In genomic region chr14:105902807-105903206, GRCm38 (mm10) we compare ENCODE assay signal across 8 mouse cellular contexts. TPM values are rescaled to one million over a fixed set of nuclear protein-coding genes. Genes with fewer than 3 reads are reported as not detected.
DNase-seq lines count a peak whose midpoint lies in the region; TF ChIP-seq lines count a peak whose summit lies in the region.

No protein-coding gene starts in this region.

- H3K79me2 ChIP-seq in heart, adult 2 months (replicated peaks; ENCODE audit: control insufficient read depth, insufficient read depth, low read length) = no peaks in the 10 kb centered on the region

- H3K4me1 ChIP-seq in heart, adult 2 months (ENCODE audit: control insufficient read depth, insufficient read depth, low read length) = no peaks in the 10 kb centered on the region
- peaks cover 13% of the 10 kb centered on the region for H3K4me1 ChIP-seq in embryonic facial prominence, embryonic 10.5 days

- H3K9me3 ChIP-seq in embryonic facial prominence, embryonic 10.5 days = peaks cover 2% of the 10 kb centered on the region; the same call in 1 of the 2 replicates

- intact Hi-C loops in heart, adult 2 months (cut with DNase I) = no loop called here

- TF ChIP-seq POLR2A in heart, adult 2 months (IDR thresholded peaks at IDR 0.05; ENCODE audit: insufficient read depth, low read depth, low read length) = no peak

- no peaks in the 10 kb centered on the region for H3K36me3 ChIP-seq in heart, adult 2 months (ENCODE audit: control insufficient read depth, insufficient read depth, low read length)
- H3K36me3 ChIP-seq in embryonic facial prominence, embryonic 10.5 days (replicated peaks) = no peaks in the 10 kb centered on the region

- no peak overlapping the region for H3K9ac ChIP-seq in heart, adult 2 months (ENCODE audit: low read depth, low read length)

- no peaks in the 10 kb centered on the region for H3K27me3 ChIP-seq in heart, adult 2 months (ENCODE audit: control insufficient read depth, insufficient read depth, low read length)
- H3K27me3 ChIP-seq in embryonic facial prominence, embryonic 10.5 days (replicated peaks; ENCODE audit: low read depth, poor library complexity, severe bottlenecking) = no peaks in the 10 kb centered on the region

- no peak overlapping the region for H3K27ac ChIP-seq in heart, adult 2 months
- no peak overlapping the region for H3K27ac ChIP-seq in embryonic facial prominence, embryonic 10.5 days (replicated peaks)

- 91% methylated on average over 7 of the region's 7 CpGs for WGBS in heart, adult 2 months
- 84% methylated on average over 7 of the region's 7 CpGs for WGBS in embryonic facial prominence, embryonic 10.5 days

- peak; percentile 80 for TF ChIP-seq CTCF in heart, adult 2 months (IDR thresholded peaks at IDR 0.05)

- DNase-seq in heart, adult 2 months = peak; percentile 40 to 59
- no peak for DNase-seq in heart, adult 9 months (ENCODE audit: low spot score in 2 of 2)
- peak; percentile 44 for DNase-seq in urinary bladder, postnatal 14 days (ENCODE audit: low spot score)
- DNase-seq in urinary bladder, postnatal 25 days (ENCODE audit: low spot score) = no peak
- peak; percentile 37 for DNase-seq in embryonic facial prominence, embryonic 10.5 days (ENCODE audit: low spot score)
- DNase-seq in retina, adult 2 months (ENCODE audit: low read depth, low spot score) = peak; percentile 50
- DNase-seq in ovary, postnatal 10 days (ENCODE audit: low spot score) = no peak
- no peak for DNase-seq in right cerebral cortex, adult 2 months (ENCODE audit: low spot score in 2 of 2)

- no peak for TF ChIP-seq EP300 in heart, adult 2 months (IDR thresholded peaks at IDR 0.05; ENCODE audit: insufficient read depth, low read depth, low read length)

- H3K4me3 ChIP-seq in heart, adult 2 months = no peak overlapping the region
- no peak overlapping the region for H3K4me3 ChIP-seq in embryonic facial prominence, embryonic 10.5 days

RNA-seq across cellular contexts. Expression of gene Spry2, which starts 6.2 kb away (rescaled TPM):
- total RNA-seq in heart, adult 2 months (2021) = 10 to 100 TPM; 20.3 to 25.9 TPM
- polyA plus RNA-seq in heart, adult 2 months (2012; rRNA removed) = 14.8 and 21.2 TPM in 2 replicates
- 40.0 and 41.8 TPM in 2 replicates for polyA plus RNA-seq in embryonic facial prominence, embryonic 10.5 days (2016; fragmentation: Nextera tagmentation; extraction: Ambion mirVana)

Comparison
In these comparisons a context has a peak if more than half of its experiments do, and no peak if none do; other contexts are left out.
1. DNase-seq: peak in heart, adult 2 months (2 of 2), urinary bladder, postnatal 14 days (single experiment), embryonic facial prominence, embryonic 10.5 days (single experiment) and retina, adult 2 months (single experiment); none in heart, adult 9 months (0 of 2), urinary bladder, postnatal 25 days (single experiment), ovary, postnatal 10 days (single experiment) and right cerebral cortex, adult 2 months (0 of 2).